Mouse (Mus musculus) frontal cortex, postnatal 25 days (tissue): ENCODE results near the gene Nln.

Experiments
- DNase-seq, 2 experiments: peaks; one replicate each; pipeline ENCODE4 v3.0.0; 2022; ENCODE audit warnings: low spot score in 2 of 2

Gene Nln

DNA sequence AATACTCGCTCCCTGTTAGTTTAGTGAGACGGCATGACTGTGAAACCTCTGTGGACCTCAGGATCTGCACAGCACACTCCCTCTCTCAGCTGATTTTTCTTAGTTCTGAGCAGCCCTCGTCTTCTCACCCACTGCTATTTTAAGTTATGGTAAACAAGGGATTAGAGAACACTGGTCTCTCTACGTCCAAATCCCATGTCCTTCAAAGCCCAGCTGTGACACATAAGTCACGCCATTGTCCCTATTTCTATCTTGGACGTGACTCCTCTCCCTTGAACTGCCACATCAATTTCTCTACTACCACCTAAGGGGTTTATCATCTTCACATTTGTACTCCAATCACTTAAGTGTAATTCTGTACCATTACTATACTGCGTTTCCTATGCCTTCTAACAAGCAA lies 13.5 kb downstream of the Nln start:
- no peak for DNase-seq

DNA sequence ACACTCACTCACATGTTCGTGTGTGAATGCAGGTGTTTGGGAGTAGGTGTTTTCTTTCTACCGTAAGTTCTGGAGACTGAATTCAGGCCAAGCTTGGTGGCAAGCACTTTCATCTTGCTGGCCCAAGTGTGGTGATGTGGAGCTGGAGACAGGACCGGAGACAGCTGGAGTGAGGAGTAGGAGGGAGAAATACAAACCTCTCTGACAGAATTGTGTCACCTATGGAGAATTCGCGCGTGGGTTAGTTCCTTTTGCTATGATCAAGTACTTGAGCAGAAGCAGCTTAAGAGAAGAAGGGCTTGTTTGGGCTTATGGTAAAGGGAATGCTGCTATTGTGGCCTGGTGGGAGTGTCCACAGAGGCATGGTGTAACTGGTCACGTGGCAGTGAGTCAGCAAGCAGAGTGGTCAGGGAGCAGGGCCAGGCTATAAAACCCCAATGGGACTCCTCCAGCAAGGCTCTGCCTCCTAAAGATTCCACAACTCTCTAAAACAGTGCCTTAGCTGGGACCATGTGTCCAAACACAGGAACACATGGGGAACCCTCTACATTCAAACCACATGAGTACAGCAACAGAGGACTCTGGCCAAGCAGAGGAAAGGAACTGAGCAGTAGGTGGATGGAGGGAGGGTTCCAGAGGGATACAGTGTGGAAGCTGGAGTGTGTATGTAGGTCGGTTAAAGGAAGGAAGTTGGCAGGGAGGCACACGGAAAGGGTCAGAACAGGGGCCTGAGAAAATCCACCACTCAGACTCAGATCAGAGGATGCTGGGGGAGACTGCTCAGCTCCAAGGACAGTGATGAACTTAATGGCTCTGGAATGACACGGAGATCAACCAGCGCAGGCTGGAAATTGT lies 14.7 kb downstream of the Nln start:
- no peak for DNase-seq

DNA sequence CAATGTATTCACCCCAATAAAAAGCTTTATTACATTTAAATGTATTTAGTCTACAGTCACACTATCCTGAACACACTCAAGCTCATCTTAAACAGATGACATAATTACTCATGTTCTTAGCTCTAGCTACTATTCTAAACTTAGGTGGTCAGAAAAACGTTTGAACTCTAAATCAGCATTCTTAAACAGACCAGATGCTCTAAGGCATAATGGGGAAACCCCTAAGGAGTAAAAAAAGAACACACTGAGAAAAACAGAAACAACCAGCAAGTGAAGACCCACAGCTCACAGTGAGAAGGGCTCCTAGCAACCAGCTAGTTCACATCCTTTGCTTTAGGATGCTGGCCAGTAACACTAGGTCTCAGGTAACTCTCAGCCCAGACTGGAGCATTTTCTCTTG lies 17.7 kb downstream of the Nln start:
- no peak for DNase-seq

GRCm38 (mm10) chr13:104089387-104089786 lies 20.0 kb downstream of the Nln start:
- DNase-seq = no peak

DNA sequence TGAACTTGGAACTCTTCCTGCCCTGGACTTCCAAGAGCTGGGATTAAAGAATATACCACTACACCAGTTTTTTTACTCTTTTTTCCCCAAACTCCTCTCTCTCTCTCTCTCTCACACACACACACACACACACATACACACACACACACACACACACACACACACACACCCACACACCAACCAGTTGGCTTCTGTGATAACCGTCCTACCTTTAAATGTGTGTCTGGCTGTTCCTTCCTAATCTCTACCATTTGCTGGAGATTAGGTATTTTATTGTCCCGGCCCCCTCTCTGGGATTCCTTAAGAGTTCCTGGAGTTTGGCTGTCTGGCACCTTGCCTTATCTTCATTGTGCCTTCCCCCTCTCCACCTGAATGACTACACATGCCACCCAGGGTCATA lies 24.8 kb downstream of the Nln start:
- no peak for DNase-seq

GRCm38 (mm10) chr13:104082504-104082903 lies 26.9 kb downstream of the Nln start:
- no peak for DNase-seq

DNA sequence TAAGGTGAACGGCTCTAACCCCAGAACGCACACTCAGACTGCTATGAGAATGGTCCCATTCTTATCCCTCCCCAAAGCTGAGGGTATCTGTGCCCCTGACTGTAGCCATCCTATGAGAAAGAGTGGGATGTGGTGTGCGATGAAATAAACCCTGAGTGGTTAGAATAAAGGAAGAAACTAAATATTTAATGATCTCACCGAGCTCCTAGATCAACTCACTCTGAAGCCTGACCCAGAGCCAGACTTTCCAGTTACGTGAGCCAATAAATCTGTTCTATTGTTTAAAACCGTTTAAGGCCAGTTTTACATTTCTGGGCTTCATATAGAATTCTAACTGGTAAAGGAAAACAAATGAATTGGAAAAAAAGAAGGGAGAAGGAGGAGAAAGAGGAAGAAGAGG lies 32.4 kb downstream of the Nln start:
- DNase-seq = no peak

DNA sequence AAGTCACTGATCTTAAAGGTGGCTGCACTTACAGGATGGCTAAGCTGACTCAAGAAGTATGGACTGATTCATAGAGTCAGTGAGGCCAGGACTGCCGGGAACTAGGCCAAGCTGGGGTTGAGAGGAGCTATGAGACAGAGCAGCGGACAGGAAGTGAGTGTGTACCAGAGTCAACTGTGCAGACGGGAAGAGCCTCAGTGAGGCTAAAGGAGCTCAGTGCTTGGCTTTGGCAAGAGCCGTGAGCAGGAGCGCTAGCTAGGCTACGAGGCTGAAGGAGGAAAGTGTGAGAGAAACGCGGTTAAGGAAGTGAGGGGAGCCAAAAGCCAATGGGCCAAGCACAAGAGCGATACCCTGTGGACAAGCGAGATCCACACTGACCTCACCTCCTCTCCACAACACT lies 34.7 kb downstream of the Nln start:
- DNase-seq = no peak

- no peak for DNase-seq
These were observed 35.2 kb downstream of the Nln start for GRCm38 (mm10) chr13:104074230-104074629.

GRCm38 (mm10) chr13:104072351-104072750 lies 37.1 kb downstream of the Nln start:
- no peak for DNase-seq

GRCm38 (mm10) chr13:104070703-104071102 lies 38.7 kb downstream of the Nln start:
- DNase-seq = no peak

DNA sequence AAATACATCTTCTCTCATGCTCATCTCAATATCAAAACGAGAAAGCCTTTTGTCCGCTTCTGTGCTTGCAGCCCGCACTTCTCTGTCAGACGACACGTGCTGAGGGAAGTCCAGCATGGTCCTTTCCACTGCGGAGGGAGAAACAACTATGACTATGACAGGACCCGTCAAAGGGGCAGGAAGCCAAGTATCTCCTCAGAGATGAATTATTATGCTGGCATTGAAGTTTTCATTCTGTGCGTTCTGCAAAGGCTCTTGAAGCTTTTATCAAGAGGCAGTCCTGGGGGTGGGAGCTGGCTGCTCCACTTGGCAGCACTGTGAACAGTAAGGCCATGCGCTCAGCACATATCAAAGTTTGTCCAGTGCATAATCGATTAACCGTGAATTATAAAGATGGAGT lies 40.2 kb downstream of the Nln start:
- no peak for DNase-seq

GRCm38 (mm10) chr13:104065649-104066347 lies 43.6 kb downstream of the Nln start:
- DNase-seq = no peak

- no peak for DNase-seq
These were observed 46.4 kb downstream of the Nln start for GRCm38 (mm10) chr13:104063061-104063460.

- no peak for DNase-seq
These were observed 47.3 kb downstream of the Nln start for GRCm38 (mm10) chr13:104061975-104062750.

GRCm38 (mm10) chr13:104060231-104060630 lies 49.2 kb downstream of the Nln start:
- no peak for DNase-seq

DNA sequence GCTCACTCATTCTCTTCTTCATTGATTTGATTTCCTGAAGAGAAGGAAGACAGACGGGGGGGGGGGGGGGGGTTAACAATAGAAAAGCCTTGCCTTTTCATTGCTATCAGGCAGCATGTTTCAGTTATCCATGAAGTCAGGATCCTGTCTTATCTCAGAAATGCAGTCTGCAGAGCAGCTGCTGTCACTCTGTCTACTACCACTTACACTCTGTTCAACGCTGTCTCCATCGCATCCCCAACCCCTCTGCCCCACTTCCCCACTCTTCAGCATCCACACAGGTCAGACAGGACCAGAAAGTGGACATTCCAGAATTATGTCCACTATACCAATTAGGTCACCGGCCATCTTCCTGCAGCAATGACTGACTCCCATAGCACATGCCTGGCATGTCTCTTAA lies 49.9 kb downstream of the Nln start:
- no peak for DNase-seq

DNA sequence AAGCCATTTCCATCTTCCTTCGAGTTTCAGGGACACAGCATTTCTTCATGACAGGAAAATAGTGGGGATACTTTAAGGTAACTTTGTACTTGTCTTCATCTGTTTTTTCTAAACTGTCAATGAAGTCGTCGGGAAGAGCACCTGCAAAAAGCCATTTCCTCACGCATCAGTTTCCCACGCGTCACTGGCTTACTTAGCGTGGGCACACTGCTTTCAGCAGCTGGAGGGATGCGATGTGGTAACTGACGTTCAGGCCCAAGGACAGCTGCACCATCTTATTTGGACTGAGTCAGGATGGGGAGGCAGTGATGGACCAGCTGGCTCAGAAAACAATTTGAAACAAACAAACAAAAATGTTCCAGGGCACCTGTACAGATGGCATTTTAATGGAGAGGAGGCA lies 50.7 kb downstream of the Nln start:
- DNase-seq = no peak

DNA sequence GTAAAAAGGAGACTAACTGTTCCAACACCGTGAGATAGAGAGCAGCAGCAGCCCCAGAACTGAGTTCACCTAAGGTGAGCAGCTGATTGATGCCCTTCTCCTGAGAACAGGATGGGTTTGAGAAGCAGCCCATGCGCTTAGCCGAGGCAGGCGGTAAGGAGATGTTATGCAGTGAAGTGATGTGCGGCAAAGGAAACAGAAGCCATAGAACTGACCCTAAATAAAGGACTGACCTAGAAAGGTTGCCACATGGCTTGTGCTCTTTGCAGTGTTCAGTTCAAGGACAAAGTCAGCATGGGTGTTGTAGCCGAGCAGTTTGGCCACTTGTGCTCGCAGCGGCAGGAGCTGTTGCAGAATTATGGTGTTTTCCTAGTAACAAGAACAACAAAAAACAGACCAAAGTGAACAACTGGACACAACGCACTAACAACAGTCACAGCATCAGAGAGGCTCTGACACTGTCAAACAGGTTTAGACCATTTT lies 57.1 kb downstream of the Nln start:
- DNase-seq = no peak

DNA sequence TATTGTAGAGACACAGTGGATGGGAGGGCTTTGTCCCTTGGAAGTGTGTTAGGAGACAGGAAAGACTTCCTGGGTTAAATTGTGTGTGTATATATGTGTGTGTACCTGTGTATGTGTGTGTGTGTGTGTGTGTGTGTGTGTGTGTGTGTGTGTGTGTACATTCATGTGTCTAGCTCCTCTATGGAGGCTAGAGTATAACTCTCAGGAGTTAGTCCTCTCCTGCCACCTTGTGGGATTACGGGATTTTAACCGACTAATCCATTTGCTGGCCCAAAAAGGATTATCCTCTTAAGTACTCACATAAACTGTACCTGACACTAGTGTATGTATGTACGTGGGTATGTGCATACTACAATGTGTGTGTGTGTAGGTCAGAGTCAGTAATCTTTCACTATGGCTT lies 60.6 kb downstream of the Nln start:
- no peak for DNase-seq

DNA sequence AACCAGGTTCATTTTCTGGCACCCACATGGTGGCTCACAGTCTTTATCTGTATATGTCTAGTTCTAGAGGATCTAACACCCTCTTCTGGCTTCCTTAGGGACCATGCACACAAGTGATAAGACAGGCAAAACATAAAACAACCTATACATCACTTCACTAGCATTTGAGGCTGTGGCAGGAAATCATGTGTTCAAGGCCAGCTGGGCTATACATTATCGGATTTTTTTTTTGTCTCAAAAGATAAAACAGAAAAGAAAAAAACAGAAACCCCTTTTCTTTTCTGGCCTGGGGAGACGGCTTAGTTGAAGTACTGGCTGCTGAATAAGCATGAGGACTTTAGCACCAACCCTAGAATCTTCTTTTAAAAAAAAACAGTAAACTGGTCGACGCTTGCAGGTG lies 64.3 kb downstream of the Nln start:
- DNase-seq = no peak

DNA sequence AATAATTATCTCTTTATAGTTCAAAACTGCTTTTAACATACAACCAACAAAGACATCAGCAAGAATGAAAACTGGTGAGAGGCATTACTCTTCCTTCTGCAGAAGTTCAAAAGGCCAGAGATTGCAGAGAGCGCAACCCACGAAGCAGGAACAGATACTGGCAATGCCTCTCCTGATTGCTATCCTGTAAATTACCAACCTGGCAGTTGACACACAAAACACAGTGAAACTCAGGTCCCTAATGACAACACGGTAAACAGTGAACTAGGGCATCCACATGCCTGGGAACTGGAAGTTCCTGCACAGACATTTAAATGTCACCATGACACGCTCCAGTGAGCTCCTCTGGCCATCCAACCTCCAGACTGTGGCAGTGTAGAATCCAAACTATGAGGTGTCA lies 65.1 kb downstream of the Nln start:
- no peak for DNase-seq
